Mouse (Mus musculus): ENCODE data around the gene Cpsf4l.

DNA sequence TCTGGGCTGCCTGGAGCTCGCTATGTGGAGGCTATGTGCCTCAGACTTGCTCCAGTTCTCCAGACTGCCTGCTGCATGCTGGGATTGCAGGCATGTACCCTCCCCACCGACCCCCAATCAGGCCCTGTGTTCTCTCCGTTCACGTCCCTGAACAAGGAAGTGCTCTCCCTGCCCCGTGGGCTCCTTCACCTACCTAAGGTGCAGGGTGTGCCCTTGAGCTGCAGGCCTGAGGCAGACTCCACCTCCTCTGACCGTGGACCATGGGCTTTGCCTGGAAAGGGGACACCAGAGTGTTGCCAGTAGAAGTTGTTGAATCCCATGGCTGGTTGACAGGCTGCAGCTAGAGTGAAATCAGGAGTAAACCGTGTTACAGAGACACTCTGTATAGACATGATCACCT, 10.2 kb downstream of the Cpsf4l start:
- TF ChIP-seq POLR2A (IDR thresholded peaks at IDR 0.05; ENCODE audit: control insufficient read depth, extremely low read depth, insufficient read depth, low read length, poor library complexity): no peak
- no peak for TF ChIP-seq CTCF (IDR thresholded peaks at IDR 0.05; ENCODE audit: borderline replicate concordance, control insufficient read depth, extremely low read depth, insufficient read depth, low read length, poor library complexity)
